Mouse (Mus musculus) thymus, postnatal 0 days (tissue): Measurements from ENCODE around the gene Prok1. TPM values are rescaled to one million over a fixed set of nuclear protein-coding genes. Genes with fewer than 3 reads are reported as not detected.

Experiments
- DNase-seq: peaks from one replicate; pipeline ENCODE4 v3.0.0-alpha.2; 2015; ENCODE audit warnings: low spot score
- polyA plus RNA-seq: library from polyadenylated mRNA; unstranded; fragments of >200 nt; fragmentation: Nextera tagmentation; extraction: Ambion mirVana; gene quantifications from 2 replicates; pipeline ENCODE4 v1.2.1, GENCODE M21; 2015

The Prok1 gene
- polyA plus RNA-seq: 0.08 and 0.22 TPM in 2 replicates

GRCm38 (mm10) chr3:107239607-107240006, at the start of gene Prok1:
Prok1 (minus strand) TSS chr3:107239707.
- DNase-seq: no peak

GRCm38 (mm10) chr3:107287346-107287745, 47.8 kb upstream of the Prok1 start:
- DNase-seq: no peak

GRCm38 (mm10) chr3:107286123-107286522, 46.6 kb upstream of the Prok1 start:
- no peak for DNase-seq

DNA sequence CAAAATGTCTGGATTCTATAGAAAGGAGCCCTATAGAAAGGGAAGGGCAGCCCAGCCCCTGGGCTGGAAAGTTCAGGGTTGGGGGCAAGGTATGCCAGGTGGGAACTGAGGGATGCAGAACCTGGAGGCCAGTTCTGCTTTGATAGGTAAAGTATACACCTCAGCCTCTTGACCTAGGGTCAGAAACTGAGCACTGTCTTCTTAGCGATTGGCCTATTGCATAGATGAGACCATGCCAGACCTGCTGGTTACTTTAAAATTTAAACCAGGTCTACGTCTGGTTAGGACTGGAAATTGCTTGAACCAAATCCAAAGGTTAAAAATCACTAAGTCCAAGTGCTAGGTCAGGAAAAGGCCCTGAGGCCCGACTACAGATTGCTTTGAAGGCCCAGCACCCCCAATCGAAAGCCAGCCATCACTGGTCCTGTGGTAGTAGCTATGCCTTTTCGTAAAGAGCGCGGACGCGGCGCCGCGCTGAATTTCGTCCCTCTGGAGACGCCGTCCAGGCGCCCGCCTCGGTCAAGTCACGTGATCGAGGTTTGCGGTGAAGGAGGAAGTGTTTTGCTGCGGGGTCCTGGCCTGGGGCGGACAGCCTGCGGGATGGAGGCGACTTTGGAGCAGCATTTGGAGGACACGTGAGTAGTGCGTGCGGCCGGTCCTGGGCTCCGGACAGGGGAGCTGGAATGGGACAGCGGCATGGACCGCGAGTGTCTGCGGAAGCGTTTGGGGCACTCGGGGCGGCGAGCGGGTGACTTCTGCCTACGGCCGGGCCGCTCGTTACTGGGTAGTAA, 39.2 kb upstream of the Prok1 start, which contains the start of gene Lamtor5:
Lamtor5 (plus strand) TSS at position 380 of the 791 bp plus-strand sequence.
- peak; percentile 88 for DNase-seq

DNA sequence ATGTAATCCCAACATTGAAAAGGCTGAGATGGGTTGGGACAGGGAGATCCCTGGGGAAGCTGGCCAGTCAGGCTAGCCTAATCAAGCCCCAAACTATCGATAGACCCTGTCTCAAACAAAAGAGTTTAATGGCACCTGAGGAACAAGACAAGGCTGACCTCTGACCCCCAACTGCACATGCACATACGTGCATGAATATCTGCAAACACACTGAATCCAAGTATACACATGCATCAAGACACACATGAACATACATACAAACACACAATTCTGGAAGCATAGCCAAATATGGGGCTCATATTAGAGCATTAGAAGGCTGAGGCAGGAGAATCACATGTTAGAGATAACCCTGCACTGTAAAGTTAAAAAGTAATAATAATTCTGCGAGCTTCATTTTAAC, 37.1 kb upstream of the Prok1 start:
- no peak for DNase-seq

DNA sequence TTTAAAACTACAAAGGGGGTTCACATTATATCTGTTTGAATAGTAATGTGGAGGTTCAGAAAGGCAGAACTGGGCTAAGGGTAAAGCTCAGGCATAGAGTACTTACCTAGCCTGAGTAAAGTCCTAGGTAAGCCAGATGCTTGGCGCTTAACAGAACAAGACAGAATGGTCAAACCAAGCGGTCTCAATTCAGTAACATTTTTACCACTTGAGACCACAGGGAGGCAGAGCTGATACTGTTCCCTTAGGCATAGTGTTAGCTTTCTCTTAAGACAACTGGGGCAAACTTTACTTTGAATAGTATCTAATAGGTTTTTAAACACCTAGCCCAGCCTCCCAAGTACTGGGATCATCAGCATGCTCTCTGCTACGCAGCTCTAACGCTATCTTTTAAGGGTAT, 36.5 kb upstream of the Prok1 start:
- DNase-seq: no peak

DNA sequence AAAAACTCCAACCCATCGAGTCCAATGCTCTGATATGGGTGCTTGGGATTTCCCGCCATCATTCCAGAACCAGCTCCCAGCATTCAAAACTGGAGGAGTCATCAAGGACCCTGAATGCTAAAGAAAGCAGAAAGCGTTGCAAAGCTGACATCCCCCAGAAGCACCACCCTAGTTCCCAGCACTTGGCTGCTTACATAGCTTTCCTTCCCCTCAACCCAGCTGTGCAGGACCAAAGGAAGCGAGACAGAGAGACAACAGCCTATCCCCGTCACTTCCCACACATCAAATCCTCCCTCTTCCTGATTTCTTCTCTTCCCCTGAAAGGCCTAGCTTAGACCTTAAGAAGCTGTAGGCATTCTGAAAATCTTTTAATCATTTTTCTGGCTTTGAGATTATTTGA, 35.8 kb upstream of the Prok1 start:
- DNase-seq: no peak

DNA sequence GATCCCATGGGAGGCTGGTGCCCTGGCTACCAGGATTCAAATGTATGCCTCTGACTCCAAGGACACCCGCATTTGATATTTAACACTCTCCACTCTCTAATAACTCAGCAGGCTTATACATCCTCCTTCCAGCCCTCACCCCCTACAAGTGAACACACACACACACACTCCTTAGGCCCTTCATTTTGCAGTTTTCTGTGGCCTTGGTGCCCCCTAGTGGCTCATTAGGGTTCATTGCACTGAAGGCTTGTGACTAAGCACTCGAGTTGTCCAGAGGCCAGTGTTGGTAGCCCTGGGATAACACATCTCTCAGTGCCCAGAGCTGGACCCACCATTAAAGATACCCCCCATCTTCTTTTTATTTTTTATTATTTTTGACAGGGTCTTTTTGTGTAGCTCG, 34.3 kb upstream of the Prok1 start:
- DNase-seq: peak; percentile 76

DNA sequence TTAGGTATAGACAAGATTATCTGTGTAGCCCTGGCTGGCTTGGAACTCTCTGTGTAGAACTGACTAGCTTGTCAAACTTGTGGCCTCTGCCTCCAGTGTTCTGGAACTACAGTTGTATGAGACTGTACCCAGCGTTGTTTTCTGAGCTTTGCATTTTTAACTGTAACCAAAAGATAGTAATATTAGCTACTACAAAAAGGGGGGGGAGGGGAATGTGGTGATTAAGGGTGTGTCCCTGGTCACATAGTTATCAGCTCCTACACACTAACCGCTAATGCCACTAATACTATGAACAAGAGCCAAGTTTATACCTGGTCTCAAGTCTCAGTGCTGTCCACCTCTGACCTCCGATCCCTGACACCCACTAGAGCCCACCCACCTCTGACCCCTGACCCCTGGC, 32.9 kb upstream of the Prok1 start:
- no peak for DNase-seq

- DNase-seq: no peak
Observed at GRCm38 (mm10) chr3:107266814-107267345, 27.4 kb upstream of the Prok1 start.

DNA sequence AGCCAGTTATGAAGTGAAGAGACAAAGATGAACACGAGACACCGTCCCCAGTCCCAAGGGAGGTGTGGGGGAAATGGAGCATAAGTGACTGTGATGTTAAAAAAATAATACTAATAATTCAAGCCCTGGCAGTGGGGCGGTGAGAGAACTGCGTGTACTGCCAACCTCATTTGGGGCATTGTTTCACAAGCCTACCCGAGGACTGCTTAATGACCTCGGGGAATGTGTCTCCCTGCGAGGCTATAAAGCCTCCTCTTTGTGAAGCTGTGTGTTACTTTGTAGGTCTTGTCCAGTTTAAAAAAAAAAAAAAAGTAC, 22.3 kb upstream of the Prok1 start:
- DNase-seq: no peak

DNA sequence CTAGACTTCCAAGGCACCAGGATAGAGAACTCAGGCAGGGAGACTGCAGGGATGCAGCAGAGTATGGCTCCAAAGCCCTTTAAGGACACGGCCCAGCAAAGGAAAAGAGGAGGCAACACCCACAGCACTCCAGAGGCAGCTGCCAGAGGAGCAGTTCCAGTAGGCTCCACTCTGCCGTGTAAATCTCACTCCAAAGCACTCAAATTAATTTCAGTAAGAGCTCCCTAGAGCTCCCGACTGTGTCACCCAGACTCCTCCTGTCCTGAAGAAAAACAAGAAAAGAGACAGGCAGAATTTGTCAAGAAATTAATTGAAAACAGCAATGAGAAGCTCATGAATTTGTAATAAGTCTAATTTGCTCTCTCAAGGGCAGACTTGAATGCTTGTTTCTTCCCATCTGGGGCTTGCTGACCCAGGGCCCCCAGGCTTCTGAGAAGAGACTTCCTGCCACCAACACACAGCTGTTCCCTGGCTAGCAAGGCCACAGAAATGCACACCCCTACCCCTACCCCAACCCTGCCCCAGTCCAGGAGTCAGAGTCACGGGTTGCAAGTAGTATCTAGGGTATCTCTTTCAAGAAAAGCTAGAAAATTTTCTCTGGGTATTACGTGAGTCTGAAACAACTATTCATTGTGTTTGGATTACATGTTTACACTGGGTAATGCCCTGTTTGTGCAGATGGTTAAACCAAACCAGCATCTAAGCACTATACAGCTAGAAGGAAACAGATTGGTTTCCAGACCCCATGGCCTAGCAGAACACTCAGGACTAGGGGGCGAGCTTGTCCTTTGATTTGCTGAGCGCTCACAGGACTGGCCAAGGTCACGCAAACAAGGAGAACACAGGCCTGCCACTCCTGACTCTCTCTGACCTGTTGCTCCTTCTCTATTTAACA, 21.7 kb upstream of the Prok1 start:
- peak; percentile 48 for DNase-seq

DNA sequence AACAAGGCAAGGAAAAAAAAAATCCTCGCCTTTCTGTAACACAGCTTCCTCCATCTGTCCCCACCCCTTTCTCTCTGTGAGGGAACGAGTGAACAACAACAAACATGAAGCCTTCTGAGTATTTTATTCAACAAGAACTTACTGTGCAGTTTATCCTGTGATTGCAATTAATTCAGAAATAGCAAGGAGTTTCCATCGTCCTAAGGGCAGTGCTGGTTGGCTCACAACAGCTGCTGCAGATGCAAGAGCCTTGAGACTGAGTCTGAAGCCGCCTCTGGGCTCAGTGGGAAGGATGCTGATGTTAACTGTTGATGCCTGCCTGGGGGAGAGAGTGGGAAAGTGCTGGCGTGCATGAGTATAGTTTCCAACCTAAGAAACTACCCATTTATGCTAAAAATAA, 18.4 kb upstream of the Prok1 start:
- no peak for DNase-seq

DNA sequence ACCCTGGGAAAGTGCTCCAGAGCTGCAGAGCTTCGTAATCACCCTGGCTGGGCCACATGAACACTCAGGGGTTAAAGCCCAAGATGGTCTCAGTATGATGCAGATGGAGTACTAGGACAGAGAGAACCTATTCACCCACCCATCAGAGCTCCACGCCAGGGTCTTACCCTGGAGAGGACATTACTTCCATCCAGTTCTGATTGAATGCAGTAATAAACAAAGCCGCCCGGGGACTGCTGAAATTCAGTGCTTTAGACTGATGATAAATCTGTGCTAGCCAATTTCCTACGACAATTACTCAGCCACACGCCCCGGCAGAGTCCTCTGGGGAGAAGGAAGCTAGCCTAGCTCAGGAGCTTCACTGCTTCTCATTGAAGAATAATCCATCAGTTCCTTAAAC, 17.2 kb upstream of the Prok1 start:
- no peak for DNase-seq

DNA sequence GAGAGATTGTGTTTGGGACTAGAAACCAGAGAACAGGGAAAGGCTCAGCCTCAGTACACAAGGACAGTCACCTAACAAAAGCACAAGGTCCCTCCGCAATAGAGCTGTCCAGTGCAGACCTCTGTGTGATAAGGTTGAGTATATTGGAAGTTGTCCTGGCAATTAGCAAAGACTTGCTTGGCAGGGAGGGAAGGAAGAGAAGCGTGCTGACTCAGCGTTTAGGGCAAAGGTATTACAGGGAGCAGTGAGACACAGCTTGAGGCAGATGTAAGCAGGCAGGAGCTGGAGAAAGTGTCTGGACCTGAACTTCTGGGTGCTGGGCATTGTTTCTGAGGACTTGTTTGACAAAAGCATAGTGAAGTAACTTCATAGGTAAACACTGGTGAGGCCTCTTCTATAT, 16.5 kb upstream of the Prok1 start:
- DNase-seq: no peak

DNA sequence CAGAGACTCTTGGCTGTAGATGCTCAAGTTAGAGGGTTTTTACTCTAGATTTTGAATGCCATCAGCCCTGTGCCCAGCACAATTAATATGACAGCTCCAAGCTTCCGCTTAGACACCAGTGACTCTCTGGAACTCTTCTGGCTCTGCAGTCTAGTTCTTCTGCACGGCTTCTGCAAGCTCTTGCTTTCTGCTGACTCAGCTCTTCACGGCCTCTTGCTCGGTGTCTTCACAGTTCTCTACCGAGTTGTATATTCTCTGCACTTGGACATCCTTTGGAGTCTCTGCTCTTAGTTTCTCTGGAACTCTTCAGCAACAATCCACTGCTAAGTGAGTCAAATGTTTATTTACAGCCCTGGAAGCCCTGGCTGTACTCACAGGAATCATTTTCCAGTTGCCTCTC, 14.4 kb upstream of the Prok1 start:
- no peak for DNase-seq

DNA sequence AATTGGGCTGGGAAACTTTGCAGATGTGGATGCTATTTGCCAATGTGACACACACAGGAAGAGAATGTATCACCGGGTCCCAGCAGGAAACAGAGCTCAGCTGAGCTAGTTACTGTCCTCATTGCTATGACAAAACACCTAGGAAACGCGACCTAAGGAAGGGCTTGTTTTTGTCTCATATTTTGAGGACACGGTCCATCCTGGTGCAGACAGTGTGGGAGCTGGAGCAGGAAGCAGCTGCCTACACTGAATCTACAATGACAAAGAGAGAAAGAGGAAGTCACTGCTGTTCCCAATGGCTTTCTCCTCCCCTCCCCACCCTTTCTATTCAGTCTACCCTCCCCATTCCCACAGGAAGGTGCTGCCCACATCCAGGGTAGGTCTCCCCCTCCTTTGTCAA, 12.5 kb upstream of the Prok1 start:
- peak; percentile 12 for DNase-seq

GRCm38 (mm10) chr3:107250320-107250719, 10.8 kb upstream of the Prok1 start:
- no peak for DNase-seq

DNA sequence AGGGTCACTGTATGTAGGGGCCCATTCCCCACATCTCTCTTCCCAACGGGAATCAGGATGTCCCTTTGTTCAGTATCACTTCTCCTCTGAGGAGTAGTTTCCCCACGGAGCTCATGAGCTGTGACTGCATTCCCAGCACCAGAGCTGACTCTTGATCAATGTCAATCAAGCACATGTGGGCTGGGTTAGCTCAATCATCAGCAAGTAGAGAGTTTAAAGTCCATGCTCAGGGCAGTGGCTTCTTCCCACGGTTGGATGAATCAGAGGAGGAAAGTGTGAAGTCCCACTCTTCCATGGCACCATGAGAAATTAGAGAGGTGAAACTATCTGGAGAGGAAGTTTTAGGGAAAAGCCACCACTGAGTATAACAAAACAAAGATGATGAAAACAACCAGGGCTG, 9.5 kb upstream of the Prok1 start:
- DNase-seq: no peak

DNA sequence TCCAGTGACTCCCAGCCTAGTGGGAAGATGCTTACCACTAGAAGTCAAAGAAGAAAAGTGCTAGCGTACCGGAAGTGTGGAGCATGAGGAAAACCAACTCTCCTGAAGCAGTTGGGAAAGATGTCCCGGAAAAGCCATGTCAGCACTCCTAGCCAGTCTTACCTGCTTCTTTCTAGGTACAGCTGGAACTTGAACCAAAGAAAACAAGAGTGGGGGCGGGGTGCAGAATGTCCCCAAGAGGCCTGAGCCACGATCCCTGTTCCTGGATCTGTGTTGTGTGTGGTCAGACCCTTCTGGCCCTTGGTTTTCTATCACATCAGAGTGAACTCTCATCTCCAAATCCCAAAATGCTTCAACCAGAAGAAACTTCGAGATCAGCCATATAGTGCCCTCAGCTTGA, 7.4 kb upstream of the Prok1 start:
- DNase-seq: no peak

DNA sequence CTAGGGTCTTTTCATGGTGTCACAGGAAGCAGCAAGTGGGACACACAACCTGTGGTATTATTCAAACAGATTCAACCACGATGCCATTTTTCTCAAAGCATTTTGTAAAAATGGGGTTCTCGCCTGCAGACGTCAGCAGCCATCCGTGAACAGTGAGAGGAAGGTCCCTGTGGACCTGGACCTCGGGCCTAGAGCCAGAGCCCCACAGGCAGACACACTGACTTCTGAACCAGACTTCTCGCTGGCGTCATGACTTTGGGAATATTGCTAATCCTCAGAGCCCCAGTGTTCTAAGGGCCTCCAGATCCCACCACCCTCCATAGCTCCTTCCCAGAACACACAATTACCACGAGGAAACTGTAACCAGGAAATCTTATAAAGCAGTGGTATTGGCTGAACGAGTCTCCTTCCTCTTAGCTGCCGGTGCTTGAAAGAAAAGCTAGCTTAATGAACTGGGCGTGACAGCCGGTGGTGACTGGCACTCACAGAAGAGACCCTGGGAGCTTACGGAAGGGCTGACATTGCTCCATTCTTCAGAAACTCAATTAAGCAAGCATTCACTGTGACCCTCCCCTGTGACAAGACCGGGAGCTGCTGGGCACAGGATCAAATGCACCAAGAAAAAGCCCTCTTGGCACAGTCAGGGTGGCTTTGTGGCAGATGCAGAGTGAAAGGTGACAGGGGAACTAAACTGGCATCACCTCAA, 2.0 kb upstream of the Prok1 start:
- DNase-seq: no peak
